Mouse (Mus musculus) forebrain, embryonic 12.5 days (tissue): ENCODE data around the gene Ppp2r5c. TPM values are rescaled to one million over a fixed set of nuclear protein-coding genes. Genes with fewer than 3 reads are reported as not detected.

Source experiments
- ATAC-seq: fragments of 200-750 bp; cut with Nextera tagmentation; 2 replicates; pipeline ENCODE4 v1.8.0; 2017; ENCODE audit warnings: moderate TSS enrichment; ENCODE audit not compliant: low FRiP score
- H3K27ac ChIP-seq: fragments of 300-500 bp; sonication (generic); 2 replicates; pipeline ENCODE4 v1.5.1; 2016; ENCODE audit warnings: mild to moderate bottlenecking
- H3K27me3 ChIP-seq: fragments of 300-500 bp; sonication (generic); 2 replicates; pipeline ENCODE4 v1.6.1; 2016; ENCODE audit warnings: mild to moderate bottlenecking
- H3K36me3 ChIP-seq: fragments of 300-500 bp; sonication (generic); replicated peaks from 2 replicates; pipeline ENCODE4 v1.6.1; 2016; ENCODE audit warnings: mild to moderate bottlenecking
- H3K4me1 ChIP-seq: fragments of 300-500 bp; sonication (generic); 2 replicates; pipeline ENCODE4 v1.6.1; 2016
- H3K4me2 ChIP-seq: fragments of 300-500 bp; sonication (generic); 2 replicates; pipeline ENCODE4 v1.6.1; 2016; ENCODE audit warnings: mild to moderate bottlenecking, moderate library complexity
- H3K4me3 ChIP-seq: fragments of 300-500 bp; sonication (generic); replicated peaks from 2 replicates; pipeline ENCODE4 v1.5.1; 2016; ENCODE audit warnings: mild to moderate bottlenecking
- H3K9ac ChIP-seq: fragments of 300-500 bp; sonication (generic); 2 replicates; pipeline ENCODE4 v1.6.1; 2016; ENCODE audit warnings: mild to moderate bottlenecking
- H3K9me3 ChIP-seq: fragments of 300-500 bp; sonication (generic); 2 replicates; pipeline ENCODE4 v1.6.1; 2016
- WGBS: fragments of 180-500 bp; shearing (Covaris S2); methylation state at CpG from one replicate; pipeline ENCODE4 v1.1.7; 2016; 5-methylcytosine and 5-hydroxymethylcytosine counted together
- polyA plus RNA-seq: library from polyadenylated mRNA; unstranded; fragments of >200 nt; fragmentation: Nextera tagmentation; extraction: Ambion mirVana; gene quantifications from 2 replicates; pipeline ENCODE4 v1.2.1, GENCODE M21; 2016

Ppp2r5c gene
- polyA plus RNA-seq, 1 experiment from 2014 or later, result 157 TPM

GRCm38 (mm10) chr12:110424008-110424704 lies 22.8 kb upstream of the Ppp2r5c start:
- Histone ChIP-seq H3K4me2 (no peak overlapping the region), H3K27me3 (no peaks in the 10 kb centered on the region), H3K9me3 (no peaks in the 10 kb centered on the region), H3K9ac (no peak overlapping the region), H3K27ac (no peak overlapping the region), H3K4me3 (no peak overlapping the region), H3K4me1 (no peaks in the 10 kb centered on the region), H3K36me3 (no peaks in the 10 kb centered on the region)
- 78% methylated on average over 5 of the region's 5 CpGs for WGBS
- no peak for ATAC-seq

- whole genome bisulfite sequencing, result 84% methylated on average over 13 of the region's 13 CpGs
- Histone ChIP-seq H3K4me3 (no peak overlapping the region), H3K9me3 (no peaks in the 10 kb centered on the region), H3K36me3 (no peaks in the 10 kb centered on the region), H3K27me3 (no peaks in the 10 kb centered on the region), H3K27ac (no peak overlapping the region), H3K9ac (no peak overlapping the region), H3K4me1 (peaks cover 9% of the 10 kb centered on the region), H3K4me2 (no peak overlapping the region)
- no peak for ATAC-seq
These were observed 20.4 kb upstream of the Ppp2r5c start for GRCm38 (mm10) chr12:110426417-110427010.

GRCm38 (mm10) chr12:110429340-110429973 lies 17.5 kb upstream of the Ppp2r5c start:
- H3K27me3 ChIP-seq, result no peaks in the 10 kb centered on the region
- peaks cover 9% of the 10 kb centered on the region for H3K4me1 ChIP-seq
- H3K9ac ChIP-seq, result no peak overlapping the region
- no peak; the same call in 1 of the 2 replicates for ATAC-seq
- 66% methylated on average over 12 of the region's 12 CpGs for WGBS
- no peak overlapping the region for H3K4me3 ChIP-seq
- H3K4me2 ChIP-seq, result no peak overlapping the region
- H3K9me3 ChIP-seq, result no peaks in the 10 kb centered on the region
- no peak overlapping the region for H3K27ac ChIP-seq
- H3K36me3 ChIP-seq, result no peaks in the 10 kb centered on the region

- Histone ChIP-seq H3K9me3 (no peaks in the 10 kb centered on the region), H3K9ac (no peak overlapping the region), H3K27ac (0 out of 2 replicates have a peak overlapping the region, but pooled peaks have one; percentile 6), H3K4me2 (no peak overlapping the region), H3K36me3 (no peaks in the 10 kb centered on the region), H3K4me3 (no peak overlapping the region), H3K4me1 (peaks cover 9% of the 10 kb centered on the region), H3K27me3 (no peaks in the 10 kb centered on the region)
- ATAC-seq, result no peak
- 34% methylated on average over 10 of the region's 10 CpGs for WGBS
These were observed 16.9 kb upstream of the Ppp2r5c start for GRCm38 (mm10) chr12:110429990-110430389.

GRCm38 (mm10) chr12:110431805-110432204 lies 15.1 kb upstream of the Ppp2r5c start:
- Histone ChIP-seq H3K4me1 (peaks cover 9% of the 10 kb centered on the region), H3K9me3 (no peaks in the 10 kb centered on the region), H3K4me2 (no peak overlapping the region), H3K36me3 (no peaks in the 10 kb centered on the region), H3K4me3 (no peak overlapping the region), H3K9ac (no peak overlapping the region), H3K27ac (no peak overlapping the region), H3K27me3 (no peaks in the 10 kb centered on the region)
- 63% methylated on average over 7 of the region's 7 CpGs for WGBS
- no peak for ATAC-seq

GRCm38 (mm10) chr12:110436638-110437366 lies 10.1 kb upstream of the Ppp2r5c start:
- no peaks in the 10 kb centered on the region; the same call in none of the 2 replicates for H3K9me3 ChIP-seq
- ATAC-seq, result no peak
- no peak overlapping the region for H3K4me3 ChIP-seq
- H3K27ac ChIP-seq, result no peak overlapping the region
- no peaks in the 10 kb centered on the region for H3K4me1 ChIP-seq
- H3K36me3 ChIP-seq, result no peaks in the 10 kb centered on the region
- no peak overlapping the region for H3K4me2 ChIP-seq
- 73% methylated on average over 9 of the region's 9 CpGs for WGBS
- H3K27me3 ChIP-seq, result no peaks in the 10 kb centered on the region
- no peak overlapping the region for H3K9ac ChIP-seq

- no peak for ATAC-seq
- H3K9ac ChIP-seq, result no peak overlapping the region
- H3K27ac ChIP-seq, result no peak overlapping the region
- H3K36me3 ChIP-seq, result no peaks in the 10 kb centered on the region
- H3K4me1 ChIP-seq, result no peaks in the 10 kb centered on the region
- no peaks in the 10 kb centered on the region for H3K27me3 ChIP-seq
- WGBS, result 64% methylated on average over 7 of the region's 7 CpGs
- H3K4me2 ChIP-seq, result no peak overlapping the region
- H3K4me3 ChIP-seq, result no peak overlapping the region
- no peaks in the 10 kb centered on the region; the same call in none of the 2 replicates for H3K9me3 ChIP-seq
These were observed 9.6 kb upstream of the Ppp2r5c start for GRCm38 (mm10) chr12:110437367-110437703.

- Histone ChIP-seq H3K4me3 (no peak overlapping the region), H3K4me1 (no peaks in the 10 kb centered on the region), H3K27me3 (peaks cover 11% of the 10 kb centered on the region; the same call in 1 of the 2 replicates), H3K27ac (no peak overlapping the region), H3K4me2 (no peak overlapping the region), H3K9ac (no peak overlapping the region), H3K9me3 (no peaks in the 10 kb centered on the region; the same call in none of the 2 replicates), H3K36me3 (no peaks in the 10 kb centered on the region)
- 50% methylated on average over 5 of the region's 5 CpGs for WGBS
- ATAC-seq, result no peak
These were observed 8.4 kb upstream of the Ppp2r5c start for GRCm38 (mm10) chr12:110438367-110438973.

GRCm38 (mm10) chr12:110442238-110442637 lies 4.7 kb upstream of the Ppp2r5c start:
- H3K27ac ChIP-seq, result no peak overlapping the region
- H3K27me3 ChIP-seq, result peaks cover 28% of the 10 kb centered on the region; the same call in 1 of the 2 replicates
- 82% methylated on average over 2 of the region's 2 CpGs for WGBS
- no peaks in the 10 kb centered on the region for H3K36me3 ChIP-seq
- no peak overlapping the region for H3K4me3 ChIP-seq
- peaks cover 6% of the 10 kb centered on the region for H3K4me1 ChIP-seq
- H3K9me3 ChIP-seq, result no peaks in the 10 kb centered on the region; the same call in none of the 2 replicates
- H3K4me2 ChIP-seq, result no peak overlapping the region
- no peak overlapping the region for H3K9ac ChIP-seq
- no peak for ATAC-seq

- Histone ChIP-seq H3K9me3 (no peaks in the 10 kb centered on the region; the same call in none of the 2 replicates), H3K4me3 (no peak overlapping the region), H3K4me2 (no peak overlapping the region), H3K4me1 (peaks cover 20% of the 10 kb centered on the region), H3K27me3 (peaks cover 33% of the 10 kb centered on the region; the same call in 1 of the 2 replicates), H3K36me3 (no peaks in the 10 kb centered on the region), H3K27ac (no peak overlapping the region), H3K9ac (no peak overlapping the region)
- 71% methylated on average over 5 of the region's 5 CpGs for WGBS
- no peak for ATAC-seq
These were observed 2.4 kb upstream of the Ppp2r5c start for GRCm38 (mm10) chr12:110444530-110444929.

GRCm38 (mm10) chr12:110445775-110446174 lies 1.1 kb upstream of the Ppp2r5c start:
- H3K9ac ChIP-seq, result peak overlapping the region; percentile 59; the same call in 1 of the 2 replicates

More at GRCm38 (mm10) chr12:110445775-110446174, 1.1 kb upstream of the Ppp2r5c start:
- H3K27ac ChIP-seq, result peak overlapping the region; percentile 97
- H3K4me3 ChIP-seq, result peak overlapping the region; percentile 82
- peak overlapping the region; percentile 87 for H3K4me2 ChIP-seq
- peaks cover 33% of the 10 kb centered on the region; the same call in 1 of the 2 replicates for H3K27me3 ChIP-seq
- peaks cover 20% of the 10 kb centered on the region for H3K4me1 ChIP-seq
- no peaks in the 10 kb centered on the region; the same call in none of the 2 replicates for H3K9me3 ChIP-seq
- ATAC-seq, result no peak
- no peaks in the 10 kb centered on the region; the same call in 1 of the 2 replicates for H3K36me3 ChIP-seq
- WGBS, result 44% methylated on average over 7 of the region's 7 CpGs
